Mouse (Mus musculus) embryonic facial prominence, embryonic 12.5 days (tissue): ENCODE results near the gene Plpp6. TPM values are rescaled to one million over a fixed set of nuclear protein-coding genes. Genes with fewer than 3 reads are reported as not detected.
A peak's percentile ranks its signal among the peaks of the same experiment; 100 is the strongest.

Experiments used
- ATAC-seq: fragments of 200-750 bp; cut with Nextera tagmentation; 2 replicates; pipeline ENCODE4 v1.8.0; 2017; ENCODE audit not compliant: insufficient number of reproducible peaks, insufficient read depth, low FRiP score, low TSS enrichment
- H3K27ac ChIP-seq: fragments of 300-500 bp; sonication (generic); 2 replicates; pipeline ENCODE4 v1.5.1; 2016; ENCODE audit warnings: mild to moderate bottlenecking
- H3K27me3 ChIP-seq: fragments of 300-500 bp; sonication (generic); 2 replicates; pipeline ENCODE4 v1.6.1; 2016; ENCODE audit warnings: mild to moderate bottlenecking, moderate library complexity
- H3K36me3 ChIP-seq: fragments of 300-500 bp; sonication (generic); 2 replicates; pipeline ENCODE4 v1.6.1; 2016; ENCODE audit warnings: mild to moderate bottlenecking
- H3K4me1 ChIP-seq: fragments of 300-500 bp; sonication (generic); 2 replicates; pipeline ENCODE4 v1.6.1; 2016
- H3K4me2 ChIP-seq: fragments of 300-500 bp; sonication (generic); replicated peaks from 2 replicates; pipeline ENCODE4 v1.6.1; 2016; ENCODE audit warnings: mild to moderate bottlenecking, moderate library complexity
- H3K4me3 ChIP-seq: fragments of 300-500 bp; sonication (generic); 2 replicates; pipeline ENCODE4 v1.5.1; 2016; ENCODE audit warnings: mild to moderate bottlenecking
- H3K9ac ChIP-seq: fragments of 300-500 bp; sonication (generic); 2 replicates; pipeline ENCODE4 v1.6.1; 2016; ENCODE audit warnings: mild to moderate bottlenecking, moderate library complexity
- H3K9me3 ChIP-seq: fragments of 300-500 bp; sonication (generic); 2 replicates; pipeline ENCODE4 v1.6.1; 2016; ENCODE audit warnings: mild to moderate bottlenecking, moderate library complexity
- WGBS: fragments of 180-500 bp; shearing (Covaris S2); methylation state at CpG from one replicate; pipeline ENCODE4 v1.1.7; 2016; 5-methylcytosine and 5-hydroxymethylcytosine counted together
- polyA plus RNA-seq: library from polyadenylated mRNA; unstranded; fragments of >200 nt; fragmentation: Nextera tagmentation; extraction: Ambion mirVana; gene quantifications from 2 replicates; pipeline ENCODE4 v1.2.1, GENCODE M21; 2016

Plpp6 gene
- 7.0 and 7.7 TPM in 2 replicates for polyA plus RNA-seq

- H3K4me2 ChIP-seq = peak within 1 kb of the TSS; percentile 91
- H3K4me3 ChIP-seq = peak within 1 kb of the TSS; percentile 88
- 0 out of 2 replicates have a peak within 1 kb of the TSS, but pooled peaks have one; percentile 41 for H3K27ac ChIP-seq
- no peaks in the 10 kb centered on the region for H3K9me3 ChIP-seq
- H3K27me3 ChIP-seq = 0 out of 2 replicates have a peak, but pooled peaks cover 2% of the 10 kb centered on the region
- WGBS = under 1% methylated on average over 72 of the region's 73 CpGs
- peak within 1 kb of the TSS; percentile 77 for H3K9ac ChIP-seq
- H3K4me1 ChIP-seq = peaks cover 16% of the 10 kb centered on the region; the same call in 1 of the 2 replicates
- ATAC-seq = peak; percentile 67
- no peaks in the 10 kb centered on the region for H3K36me3 ChIP-seq
Measured at GRCm38 (mm10) chr19:28963842-28964551, at the start of gene Plpp6. Gene Plpp6 (plus strand): TSS chr19:28963953.

GRCm38 (mm10) chr19:28914598-28914997 lies 49.2 kb upstream of the Plpp6 start:
- no peak overlapping the region for H3K9ac ChIP-seq
- 81% methylated on average over 6 of the region's 6 CpGs for WGBS
- H3K27ac ChIP-seq = no peak overlapping the region
- H3K27me3 ChIP-seq = no peaks in the 10 kb centered on the region
- H3K4me1 ChIP-seq = 0 out of 2 replicates have a peak, but pooled peaks cover 3% of the 10 kb centered on the region
- H3K9me3 ChIP-seq = no peaks in the 10 kb centered on the region
- no peaks in the 10 kb centered on the region for H3K36me3 ChIP-seq
- H3K4me2 ChIP-seq = no peak overlapping the region
- H3K4me3 ChIP-seq = no peak overlapping the region
- no peak for ATAC-seq

- Histone ChIP-seq H3K9ac (no peak overlapping the region), H3K27ac (no peak overlapping the region), H3K4me2 (no peak overlapping the region), H3K4me3 (no peak overlapping the region), H3K9me3 (no peaks in the 10 kb centered on the region), H3K27me3 (no peaks in the 10 kb centered on the region), H3K4me1 (0 out of 2 replicates have a peak, but pooled peaks cover 3% of the 10 kb centered on the region), H3K36me3 (no peaks in the 10 kb centered on the region)
- ATAC-seq = no peak
- 75% methylated on average over 2 of the region's 2 CpGs for WGBS
Measured at GRCm38 (mm10) chr19:28915602-28916250, 48.0 kb upstream of the Plpp6 start.

GRCm38 (mm10) chr19:28916492-28916891 lies 47.3 kb upstream of the Plpp6 start:
- H3K36me3 ChIP-seq = no peaks in the 10 kb centered on the region
- WGBS = 58% methylated on average over 4 of the region's 4 CpGs
- H3K9ac ChIP-seq = no peak overlapping the region
- H3K27ac ChIP-seq = no peak overlapping the region
- H3K4me1 ChIP-seq = 0 out of 2 replicates have a peak, but pooled peaks cover 3% of the 10 kb centered on the region
- H3K4me3 ChIP-seq = no peak overlapping the region
- H3K27me3 ChIP-seq = no peaks in the 10 kb centered on the region
- no peaks in the 10 kb centered on the region for H3K9me3 ChIP-seq
- no peak for ATAC-seq
- no peak overlapping the region for H3K4me2 ChIP-seq

GRCm38 (mm10) chr19:28917839-28918238 lies 45.9 kb upstream of the Plpp6 start:
- no peak overlapping the region for H3K4me3 ChIP-seq
- ATAC-seq = no peak
- H3K4me2 ChIP-seq = no peak overlapping the region
- 0 out of 2 replicates have a peak, but pooled peaks cover 3% of the 10 kb centered on the region for H3K4me1 ChIP-seq
- H3K27me3 ChIP-seq = no peaks in the 10 kb centered on the region
- no peak overlapping the region for H3K27ac ChIP-seq
- WGBS = 85% methylated on average over 5 of the region's 5 CpGs
- H3K36me3 ChIP-seq = no peaks in the 10 kb centered on the region
- no peak overlapping the region for H3K9ac ChIP-seq
- H3K9me3 ChIP-seq = no peaks in the 10 kb centered on the region

GRCm38 (mm10) chr19:28926366-28926765 lies 37.4 kb upstream of the Plpp6 start:
- H3K27me3 ChIP-seq = no peaks in the 10 kb centered on the region
- no peak overlapping the region for H3K27ac ChIP-seq
- no peaks in the 10 kb centered on the region for H3K9me3 ChIP-seq
- H3K36me3 ChIP-seq = no peaks in the 10 kb centered on the region
- WGBS = 90% methylated on average over 5 of the region's 5 CpGs
- no peak overlapping the region for H3K4me2 ChIP-seq
- no peak overlapping the region for H3K4me3 ChIP-seq
- no peak overlapping the region for H3K9ac ChIP-seq
- no peak for ATAC-seq
- H3K4me1 ChIP-seq = no peaks in the 10 kb centered on the region

- Histone ChIP-seq H3K27ac (no peak overlapping the region), H3K4me3 (no peak overlapping the region), H3K36me3 (no peaks in the 10 kb centered on the region), H3K9me3 (no peaks in the 10 kb centered on the region), H3K4me2 (no peak overlapping the region), H3K9ac (no peak overlapping the region), H3K27me3 (no peaks in the 10 kb centered on the region), H3K4me1 (no peaks in the 10 kb centered on the region)
- 69% methylated on average over 4 of the region's 4 CpGs for WGBS
- ATAC-seq = no peak
Measured at GRCm38 (mm10) chr19:28927396-28927795, 36.4 kb upstream of the Plpp6 start.

- no peak for ATAC-seq
- Histone ChIP-seq H3K36me3 (no peaks in the 10 kb centered on the region), H3K4me1 (no peaks in the 10 kb centered on the region), H3K4me3 (no peak overlapping the region), H3K27ac (no peak overlapping the region), H3K9me3 (no peaks in the 10 kb centered on the region), H3K4me2 (no peak overlapping the region), H3K9ac (no peak overlapping the region), H3K27me3 (no peaks in the 10 kb centered on the region)
Measured at GRCm38 (mm10) chr19:28929034-28929433, 34.7 kb upstream of the Plpp6 start.

- 91% methylated on average over 3 of the region's 3 CpGs for WGBS
- ATAC-seq = no peak
- Histone ChIP-seq H3K36me3 (no peaks in the 10 kb centered on the region), H3K27me3 (no peaks in the 10 kb centered on the region), H3K4me1 (no peaks in the 10 kb centered on the region), H3K9me3 (no peaks in the 10 kb centered on the region), H3K27ac (no peak overlapping the region), H3K4me2 (no peak overlapping the region), H3K4me3 (no peak overlapping the region), H3K9ac (no peak overlapping the region)
Measured at GRCm38 (mm10) chr19:28934897-28935296, 28.9 kb upstream of the Plpp6 start.

GRCm38 (mm10) chr19:28940135-28940874 lies 23.4 kb upstream of the Plpp6 start:
- Histone ChIP-seq H3K4me1 (no peaks in the 10 kb centered on the region), H3K4me3 (no peak overlapping the region), H3K27ac (no peak overlapping the region), H3K36me3 (no peaks in the 10 kb centered on the region), H3K27me3 (no peaks in the 10 kb centered on the region), H3K4me2 (no peak overlapping the region), H3K9me3 (no peaks in the 10 kb centered on the region), H3K9ac (no peak overlapping the region)
- no peak for ATAC-seq
- 60% methylated on average over 9 of the region's 9 CpGs for WGBS

- Histone ChIP-seq H3K4me3 (no peak overlapping the region), H3K27me3 (no peaks in the 10 kb centered on the region), H3K4me2 (no peak overlapping the region), H3K4me1 (no peaks in the 10 kb centered on the region), H3K27ac (no peak overlapping the region), H3K36me3 (no peaks in the 10 kb centered on the region), H3K9me3 (no peaks in the 10 kb centered on the region), H3K9ac (no peak overlapping the region)
- WGBS = 59% methylated on average over 4 of the region's 4 CpGs
- ATAC-seq = no peak
Measured at GRCm38 (mm10) chr19:28941271-28941670, 22.5 kb upstream of the Plpp6 start.
